Mouse (Mus musculus) spleen, adult 18-20 months (tissue): ENCODE data around the gene Gm21788.
"Not testable (repeated sequence)": the region's sequence is repeated elsewhere in the genome, so short reads cannot be mapped to it uniquely, and the experiment has no call there.

Source experiments
- DNase-seq, 2 experiments: peaks; one replicate each; pipeline ENCODE4 v3.0.0; 2022; ENCODE audit warnings: mixed read lengths in 2 of 2

Gm21788 gene

DNA sequence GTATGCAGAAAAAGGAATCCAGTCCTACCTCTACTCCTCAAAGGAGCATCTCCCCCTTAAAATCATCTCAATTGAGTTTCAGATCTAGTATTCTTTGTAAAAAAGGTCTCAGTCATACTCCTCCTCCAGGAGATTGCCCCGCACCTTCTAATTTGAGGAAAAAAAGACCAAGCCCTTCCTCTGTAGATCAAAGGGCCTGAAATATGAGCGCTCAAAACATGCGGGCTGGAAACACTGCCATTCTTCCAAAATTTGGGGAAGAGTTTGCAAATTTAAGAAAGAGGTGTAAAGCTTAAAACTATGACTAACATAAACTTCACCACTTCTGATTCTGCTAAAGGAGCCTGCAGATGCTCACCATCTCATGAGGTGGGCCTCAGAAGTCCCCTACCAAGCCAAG, at the start of gene Gm21788:
Gm21788 (plus strand) TSS at position 301 of the 400 bp plus-strand sequence.
- DNase-seq = not testable (repeated sequence)
